Mouse (Mus musculus): ENCODE measurements around the gene Slco6d1. TPM values are rescaled to one million over a fixed set of nuclear protein-coding genes. Genes with fewer than 3 reads are reported as not detected.
"Not testable (repeated sequence)": the region's sequence is repeated elsewhere in the genome, so short reads cannot be mapped to it uniquely, and the experiment has no call there.

Slco6d1 gene
- not detected for total RNA-seq (2021)
- long read RNA-seq, experiment 1: 0 reads
- long read RNA-seq, experiment 2: 0 reads

GRCm38 (mm10) chr1:98420824-98421223, at the start of gene Slco6d1:
TSS of gene Slco6d1 (plus strand) at chr1:98421124.
- no peak for DNase-seq (ENCODE audit: low spot score in 2 of 2)
- intact Hi-C loops (cut with DNase I): no loop called here

- DNase-seq (ENCODE audit: low spot score in 2 of 2): peak in 1 of 2 experiments; percentile 52
- intact Hi-C loops (cut with DNase I): loop anchor here (5.0 kb wide), 1 partner anchor 585 kb away; no protein-coding TSS in a partner anchor
These were observed 28.9 kb upstream of the Slco6d1 start for GRCm38 (mm10) chr1:98392001-98392400.

- DNase-seq (ENCODE audit: low spot score in 2 of 2): no peak
- intact Hi-C loops (cut with DNase I): no loop called here
These were observed 27.0 kb downstream of the Slco6d1 start for GRCm38 (mm10) chr1:98447929-98448328.

- DNase-seq (ENCODE audit: low spot score in 2 of 2); intact Hi-C loops (cut with DNase I): not testable (repeated sequence)
These were observed 38.3 kb downstream of the Slco6d1 start for GRCm38 (mm10) chr1:98459224-98459623.

GRCm38 (mm10) chr1:98476381-98476780, 55.5 kb downstream of the Slco6d1 start:
- intact Hi-C loops (cut with DNase I); DNase-seq (ENCODE audit: low spot score in 2 of 2): not testable (repeated sequence)

GRCm38 (mm10) chr1:98479243-98479642, 58.3 kb downstream of the Slco6d1 start:
- no peak for DNase-seq (ENCODE audit: low spot score in 2 of 2)
- intact Hi-C loops (cut with DNase I): no loop called here

- intact Hi-C loops (cut with DNase I): no loop called here
- DNase-seq (ENCODE audit: low spot score in 2 of 2): no peak
These were observed 85.1 kb downstream of the Slco6d1 start for GRCm38 (mm10) chr1:98505982-98506381.

- intact Hi-C loops (cut with DNase I): no loop called here
These were observed 102.1 kb downstream of the Slco6d1 start for GRCm38 (mm10) chr1:98522977-98523376.

GRCm38 (mm10) chr1:98523537-98523936, 102.6 kb downstream of the Slco6d1 start:
- intact Hi-C loops (cut with DNase I): no loop called here

More at GRCm38 (mm10) chr1:98522977-98523376, 102.1 kb downstream of the Slco6d1 start:
- no peak for DNase-seq (ENCODE audit: low spot score in 2 of 2)

GRCm38 (mm10) chr1:98528368-98528767, 107.4 kb downstream of the Slco6d1 start:
- DNase-seq (ENCODE audit: low spot score in 2 of 2); intact Hi-C loops (cut with DNase I): not testable (repeated sequence)

More at GRCm38 (mm10) chr1:98523537-98523936, 102.6 kb downstream of the Slco6d1 start:
- DNase-seq (ENCODE audit: low spot score in 2 of 2): peak in 1 of 2 experiments; percentile 9

- DNase-seq (ENCODE audit: low spot score in 2 of 2): no peak
- intact Hi-C loops (cut with DNase I): no loop called here
These were observed 124.4 kb downstream of the Slco6d1 start for GRCm38 (mm10) chr1:98545372-98545771.

- DNase-seq (ENCODE audit: low spot score in 2 of 2): no peak
- intact Hi-C loops (cut with DNase I): no loop called here
These were observed 133.5 kb downstream of the Slco6d1 start for GRCm38 (mm10) chr1:98554388-98554787.

GRCm38 (mm10) chr1:98565701-98566100, 144.8 kb downstream of the Slco6d1 start:
- intact Hi-C loops (cut with DNase I): no loop called here
- DNase-seq (ENCODE audit: low spot score in 2 of 2): no peak

Small RNA genes lying within 50 kb of the gene (microRNA-seq; reads per million reads assigned to microRNA genes)
- 0 reads per million in 2 experiments for gene Gm26134

All from left cerebral cortex, postnatal 14 days (tissue).